Mouse (Mus musculus): ENCODE results near the gene Nr2f1.
"Not testable (repeated sequence)": the region's sequence is repeated elsewhere in the genome, so short reads cannot be mapped to it uniquely, and the experiment has no call there.

Gene Nr2f1

GRCm38 (mm10) chr13:78199642-78200160 is at the start of gene Nr2f1:
Nr2f1 (minus strand) TSS chr13:78199757.
- DNase-seq (ENCODE audit: low spot score in 2 of 2) = no peak

DNA sequence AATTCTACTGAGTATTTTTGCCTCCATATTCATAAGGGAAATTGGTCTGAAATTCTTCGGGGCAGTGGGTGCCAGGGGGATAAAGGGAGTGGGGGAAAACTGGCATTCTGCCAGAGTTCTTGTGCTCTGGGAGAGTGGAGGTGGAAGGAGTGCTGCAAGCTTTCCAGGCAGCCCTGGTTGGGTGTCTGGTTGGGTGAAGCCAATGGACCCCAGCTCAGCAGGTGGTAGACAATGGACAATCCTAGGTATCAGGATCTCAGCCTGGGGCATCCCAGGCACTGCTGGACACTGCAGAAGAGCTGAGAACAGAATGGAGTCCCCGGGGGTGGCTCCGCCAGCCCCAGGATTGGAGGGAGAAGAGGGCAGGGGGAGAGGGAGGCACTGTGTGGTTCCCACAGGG is 22.1 kb upstream of the Nr2f1 start:
- DNase-seq (ENCODE audit: low spot score in 2 of 2) = no peak

GRCm38 (mm10) chr13:78220238-78220637 is 20.7 kb upstream of the Nr2f1 start:
- DNase-seq (ENCODE audit: low spot score in 2 of 2) = not testable (repeated sequence)

DNA sequence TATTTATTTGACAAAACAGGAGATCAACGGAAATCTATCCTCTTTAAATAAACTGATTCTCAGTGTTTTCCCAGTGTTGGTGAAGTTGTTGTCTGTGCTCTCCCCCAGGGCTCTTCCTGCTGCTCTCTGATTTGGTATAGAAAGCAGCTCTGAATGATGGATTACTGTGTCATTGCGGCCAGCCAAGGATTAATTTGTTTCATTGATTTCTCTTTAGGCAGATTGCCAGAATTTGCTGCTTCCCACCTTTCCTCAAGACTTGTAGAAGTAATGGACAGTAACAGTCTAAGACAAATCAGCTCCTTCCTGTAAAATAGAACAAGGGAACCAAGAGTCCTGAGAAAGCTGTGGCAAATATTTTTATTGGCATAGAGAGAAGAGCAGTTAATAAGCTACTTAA is 15.7 kb upstream of the Nr2f1 start:
- no peak for DNase-seq (ENCODE audit: low spot score in 2 of 2)

DNA sequence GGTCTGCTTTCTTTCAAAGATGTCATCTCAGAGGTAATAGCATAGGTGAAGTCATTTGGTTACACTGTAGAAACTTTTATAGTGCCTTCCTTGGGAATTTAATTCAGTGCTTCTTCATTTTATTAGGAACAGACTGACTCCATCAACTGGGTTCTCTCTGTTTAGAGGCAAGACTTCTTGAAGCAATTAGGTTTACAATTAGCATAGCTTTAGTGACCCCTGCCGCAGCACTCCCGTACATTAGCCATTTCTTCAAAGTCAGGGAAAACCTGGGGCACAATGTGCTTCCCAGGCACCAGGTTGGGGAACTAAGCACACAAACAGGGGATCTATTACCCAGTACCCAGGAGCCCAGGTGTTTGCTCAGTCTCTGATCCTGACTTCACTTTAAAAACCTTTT is 13.6 kb upstream of the Nr2f1 start:
- no peak for DNase-seq (ENCODE audit: low spot score in 2 of 2)

DNA sequence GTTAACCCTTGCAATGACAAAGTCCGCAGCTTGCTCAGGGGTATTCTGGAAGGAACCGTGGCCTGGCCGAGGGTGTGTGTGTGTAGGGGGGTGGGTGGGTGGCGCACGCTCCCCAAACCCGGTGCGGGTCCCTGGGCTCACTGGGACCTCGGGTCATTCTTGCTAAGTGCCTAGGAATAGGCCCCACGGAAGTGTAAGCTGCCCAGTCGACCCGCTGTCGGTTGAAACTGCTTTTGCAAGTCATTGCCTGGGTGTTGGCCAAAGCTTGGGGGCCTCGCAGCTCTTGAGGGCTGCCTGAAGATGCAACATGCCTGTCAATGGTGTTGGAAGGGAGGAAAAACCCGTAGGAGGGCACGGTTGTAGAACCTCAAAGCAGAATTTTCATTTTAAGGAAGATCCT is 12.6 kb upstream of the Nr2f1 start:
- DNase-seq (ENCODE audit: low spot score in 2 of 2) = no peak

GRCm38 (mm10) chr13:78211231-78212010 is 11.9 kb upstream of the Nr2f1 start:
- no peak for DNase-seq (ENCODE audit: low spot score in 2 of 2)

DNA sequence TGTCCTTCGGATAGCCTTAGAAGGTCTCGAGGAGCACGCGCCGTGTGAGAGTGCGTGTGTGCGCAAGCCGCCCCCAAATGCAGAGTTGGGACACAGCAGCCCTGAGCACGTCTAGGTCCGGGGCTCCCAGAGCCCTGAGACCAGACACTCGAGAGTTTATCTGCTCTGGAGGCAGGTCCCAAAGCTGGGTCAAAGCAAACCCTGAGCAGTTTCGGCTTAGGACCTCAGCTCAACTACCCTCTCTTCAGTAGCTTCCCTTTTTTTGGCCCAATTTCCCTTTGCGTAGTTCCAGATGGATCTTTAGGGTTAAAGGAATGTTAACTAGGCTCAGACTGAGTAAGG is 11.2 kb upstream of the Nr2f1 start:
- no peak for DNase-seq (ENCODE audit: low spot score in 2 of 2)

- no peak for DNase-seq (ENCODE audit: low spot score in 2 of 2)
These were observed 10.6 kb upstream of the Nr2f1 start for GRCm38 (mm10) chr13:78210029-78210747.

GRCm38 (mm10) chr13:78209611-78210028 is 10.1 kb upstream of the Nr2f1 start:
- no peak for DNase-seq (ENCODE audit: low spot score in 2 of 2)

DNA sequence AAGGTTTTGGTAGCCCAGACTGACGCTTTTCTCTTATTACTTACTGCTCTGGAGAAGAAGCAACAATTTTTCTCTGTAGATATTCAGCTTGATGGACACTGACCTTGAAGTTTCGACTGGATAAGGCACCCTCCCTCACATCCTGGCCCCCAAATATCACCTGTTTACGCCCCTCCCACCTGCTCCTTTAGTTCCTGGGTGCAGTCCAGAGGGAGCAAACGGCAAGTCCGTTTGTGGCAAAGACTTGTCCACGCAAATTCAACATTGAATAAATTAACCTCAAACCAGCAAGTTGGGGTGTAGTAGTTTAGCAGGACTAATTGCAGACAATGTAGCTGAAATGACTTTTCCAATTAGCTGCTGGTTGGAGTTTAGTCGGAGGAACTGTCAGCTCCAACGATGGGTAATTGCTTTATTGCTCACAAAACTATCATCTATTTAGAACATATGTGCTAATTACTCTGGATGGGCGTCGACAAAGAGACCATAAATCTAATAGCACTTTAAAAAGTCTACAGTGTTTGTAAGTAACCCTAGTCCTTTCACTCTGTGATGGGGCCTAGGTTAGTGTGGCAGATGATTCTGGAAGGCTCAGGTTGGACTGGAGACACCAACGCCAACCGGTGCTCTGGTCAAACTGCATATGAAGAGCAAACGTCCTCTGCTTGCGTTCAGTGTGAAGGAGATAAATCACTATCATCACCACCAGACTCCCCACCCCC is 9.3 kb upstream of the Nr2f1 start:
- no peak for DNase-seq (ENCODE audit: low spot score in 2 of 2)

- DNase-seq (ENCODE audit: low spot score in 2 of 2) = no peak
These were observed 8.5 kb upstream of the Nr2f1 start for GRCm38 (mm10) chr13:78207796-78208645.

GRCm38 (mm10) chr13:78206891-78207430 is 7.4 kb upstream of the Nr2f1 start:
- no peak for DNase-seq (ENCODE audit: low spot score in 2 of 2)

GRCm38 (mm10) chr13:78205426-78205825 is 5.9 kb upstream of the Nr2f1 start:
- no peak for DNase-seq (ENCODE audit: low spot score in 2 of 2)

DNA sequence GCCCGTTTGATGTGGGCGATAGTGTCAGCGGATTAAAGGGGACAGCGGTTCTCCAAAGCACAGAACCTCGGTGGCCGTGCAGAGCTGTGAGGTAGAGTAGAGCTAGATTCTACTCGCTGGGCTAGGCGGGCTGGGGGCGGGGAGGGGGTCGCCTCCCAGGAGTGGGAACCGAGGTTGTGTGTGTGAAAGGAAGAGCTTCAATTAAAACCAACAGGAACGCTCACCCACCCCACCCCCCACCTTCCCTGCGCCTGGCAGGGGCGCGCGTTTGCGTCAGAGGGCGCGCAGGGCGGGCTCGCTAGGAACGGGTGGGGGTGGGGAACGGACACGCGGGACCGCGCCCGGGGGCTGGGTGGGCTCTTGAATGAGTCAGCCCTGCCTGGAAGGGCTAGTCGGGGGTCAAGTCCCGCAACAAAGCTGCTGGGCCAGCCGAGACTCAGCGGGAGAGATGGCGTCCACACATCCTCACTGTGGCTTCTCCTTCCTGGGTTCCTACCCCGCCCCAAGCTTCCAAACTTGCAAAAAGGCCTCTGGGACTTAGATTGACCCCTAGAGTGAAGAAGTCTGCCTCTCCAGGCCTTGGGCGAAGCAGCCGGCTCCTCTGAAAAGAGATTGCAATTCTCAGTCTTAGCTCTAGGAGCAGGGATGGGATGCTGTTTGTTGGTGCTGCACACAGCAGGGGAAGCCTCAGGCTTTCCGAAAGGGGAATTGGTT is 3.9 kb upstream of the Nr2f1 start:
- DNase-seq (ENCODE audit: low spot score in 2 of 2) = peak in 1 of 2 experiments; percentile 46

DNA sequence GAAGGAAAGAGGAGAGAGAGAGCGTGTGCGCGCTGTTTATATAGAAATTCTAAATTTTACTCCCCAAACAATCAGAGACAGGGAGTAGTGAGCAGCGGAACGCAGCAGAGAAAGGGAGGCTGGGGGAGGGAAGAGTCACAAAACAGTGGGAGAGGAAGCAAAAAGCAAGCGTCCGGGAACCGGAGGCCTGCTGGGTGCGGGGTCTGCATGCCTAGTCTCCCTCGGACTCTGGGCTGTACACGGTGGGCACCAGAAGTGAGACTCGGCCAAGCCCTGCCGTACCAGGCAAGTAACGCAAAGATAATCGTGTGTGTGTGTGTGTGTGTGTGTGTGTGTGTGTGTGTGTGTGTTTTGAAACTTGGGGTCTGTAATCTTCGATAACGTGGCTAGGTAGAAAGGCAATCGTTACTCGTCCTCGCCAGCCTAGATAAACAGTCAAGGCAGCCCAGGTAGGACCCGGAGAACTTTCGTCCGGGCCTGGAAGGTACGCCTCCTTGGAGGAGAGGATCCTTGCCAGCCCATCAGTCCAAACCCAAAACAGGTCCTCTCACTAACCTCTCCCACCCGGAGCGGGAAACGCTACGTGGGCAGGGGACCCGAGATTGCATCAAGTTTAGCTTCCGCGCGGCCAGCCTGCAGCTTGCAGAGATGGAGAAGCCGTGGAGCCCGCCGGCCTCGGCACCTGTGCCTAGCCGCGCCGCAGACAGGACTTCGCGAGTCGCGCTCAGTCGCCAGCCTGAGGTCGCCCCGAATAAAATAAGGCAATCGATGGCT is 3.2 kb upstream of the Nr2f1 start:
- peak in 1 of 2 experiments; percentile 32 for DNase-seq (ENCODE audit: low spot score in 2 of 2)

- DNase-seq (ENCODE audit: low spot score in 2 of 2) = no peak
These were observed 2.5 kb upstream of the Nr2f1 start for GRCm38 (mm10) chr13:78201871-78202565.

DNA sequence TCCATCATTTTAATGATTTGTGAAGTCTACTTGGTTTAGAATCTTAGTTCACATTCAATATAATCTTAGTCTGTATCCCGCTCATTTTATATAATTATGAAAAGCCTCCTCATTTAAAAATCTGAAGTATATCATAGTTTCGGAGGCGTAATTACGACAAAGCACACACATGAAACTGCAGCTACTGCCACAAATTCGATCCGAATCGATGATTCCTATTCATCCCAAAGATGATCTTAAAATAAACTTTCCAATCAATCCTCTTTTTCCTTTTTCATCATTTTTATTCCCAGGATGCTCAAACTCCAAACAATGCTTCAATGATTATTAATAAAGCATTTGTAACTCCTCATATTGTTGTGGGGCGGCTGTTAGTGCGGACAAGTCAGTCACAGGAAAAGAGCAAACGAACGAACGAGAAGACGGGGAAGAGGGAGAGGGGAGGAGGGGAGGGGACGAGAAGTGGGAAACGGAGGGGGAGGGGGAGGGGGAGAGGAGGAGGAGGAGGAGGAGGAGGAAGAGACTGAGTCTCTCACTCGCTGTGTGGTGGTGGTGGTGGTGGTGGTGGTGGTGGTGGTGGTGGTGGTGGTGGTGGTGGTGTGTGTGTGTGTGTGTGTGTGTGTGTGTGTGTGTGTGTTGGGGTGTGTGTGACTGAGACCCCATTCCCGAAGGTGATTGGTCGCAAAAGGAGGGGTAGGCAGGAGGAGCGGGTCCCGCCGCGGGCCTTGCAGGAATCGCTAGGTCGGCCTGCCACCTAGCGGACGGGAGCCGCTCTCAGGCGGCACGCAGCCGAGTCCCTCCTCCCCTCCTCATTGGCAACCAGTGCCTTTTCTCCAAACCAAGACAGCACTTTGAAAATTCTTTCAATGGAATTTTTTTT is 1.7 kb upstream of the Nr2f1 start:
- DNase-seq (ENCODE audit: low spot score in 2 of 2) = peak; percentile 72 to 85
